Mouse (Mus musculus): ENCODE measurements around the gene Kctd13.

GRCm38 (mm10) chr7:126897390-126898101 is 31.1 kb upstream of the Kctd13 start:
- no peak for TF ChIP-seq CTCF (IDR thresholded peaks at IDR 0.05; ENCODE audit: borderline replicate concordance, insufficient read depth, low read length)
- TF ChIP-seq POLR2A (IDR thresholded peaks at IDR 0.05; ENCODE audit: low read depth, low read length): no peak

Data from embryonic fibroblast, embryonic 13.5 days (primary cell).